Mouse (Mus musculus): ENCODE data around the gene Vmn1r40.

Vmn1r40 gene

GRCm38 (mm10) chr6:89707240-89707639 is at the start of gene Vmn1r40:
Gene Vmn1r40 (plus strand): TSS chr6:89707540.
- no peak for DNase-seq (ENCODE audit: extremely low spot score, low read depth, low spot score)

GRCm38 (mm10) chr6:89658342-89658741 is 49.0 kb upstream of the Vmn1r40 start:
- DNase-seq (ENCODE audit: extremely low spot score, low read depth, low spot score): no peak

- DNase-seq (ENCODE audit: extremely low spot score, low read depth, low spot score): no peak
Measured at GRCm38 (mm10) chr6:89658931-89659330, 48.4 kb upstream of the Vmn1r40 start.

- no peak for DNase-seq (ENCODE audit: extremely low spot score, low read depth, low spot score)
Measured at GRCm38 (mm10) chr6:89659692-89660423, 47.5 kb upstream of the Vmn1r40 start.

- DNase-seq (ENCODE audit: extremely low spot score, low read depth, low spot score): no peak
Measured at GRCm38 (mm10) chr6:89660490-89660889, 46.9 kb upstream of the Vmn1r40 start.

- DNase-seq (ENCODE audit: extremely low spot score, low read depth, low spot score): no peak
Measured at GRCm38 (mm10) chr6:89662521-89662920, 44.8 kb upstream of the Vmn1r40 start.

GRCm38 (mm10) chr6:89665155-89665554 is 42.2 kb upstream of the Vmn1r40 start:
- DNase-seq (ENCODE audit: extremely low spot score, low read depth, low spot score): no peak

- no peak for DNase-seq (ENCODE audit: extremely low spot score, low read depth, low spot score)
Measured at GRCm38 (mm10) chr6:89665667-89666066, 41.7 kb upstream of the Vmn1r40 start.

GRCm38 (mm10) chr6:89666976-89667375 is 40.4 kb upstream of the Vmn1r40 start:
- DNase-seq (ENCODE audit: extremely low spot score, low read depth, low spot score): no peak

GRCm38 (mm10) chr6:89669556-89669955 is 37.8 kb upstream of the Vmn1r40 start:
- DNase-seq (ENCODE audit: extremely low spot score, low read depth, low spot score): no peak

GRCm38 (mm10) chr6:89671431-89671830 is 35.9 kb upstream of the Vmn1r40 start:
- no peak for DNase-seq (ENCODE audit: extremely low spot score, low read depth, low spot score)

- no peak for DNase-seq (ENCODE audit: extremely low spot score, low read depth, low spot score)
Measured at GRCm38 (mm10) chr6:89672641-89673040, 34.7 kb upstream of the Vmn1r40 start.

- no peak for DNase-seq (ENCODE audit: extremely low spot score, low read depth, low spot score)
Measured at GRCm38 (mm10) chr6:89673135-89673780, 34.1 kb upstream of the Vmn1r40 start.

GRCm38 (mm10) chr6:89678522-89678921 is 28.8 kb upstream of the Vmn1r40 start:
- DNase-seq (ENCODE audit: extremely low spot score, low read depth, low spot score): no peak

- DNase-seq (ENCODE audit: extremely low spot score, low read depth, low spot score): peak; percentile 49
Measured at GRCm38 (mm10) chr6:89679291-89679835, 28.0 kb upstream of the Vmn1r40 start.

GRCm38 (mm10) chr6:89680155-89680554 is 27.2 kb upstream of the Vmn1r40 start:
- DNase-seq (ENCODE audit: extremely low spot score, low read depth, low spot score): peak; percentile 52

- no peak for DNase-seq (ENCODE audit: extremely low spot score, low read depth, low spot score)
Measured at GRCm38 (mm10) chr6:89684231-89684630, 23.1 kb upstream of the Vmn1r40 start.

GRCm38 (mm10) chr6:89687100-89687499 is 20.2 kb upstream of the Vmn1r40 start:
- no peak for DNase-seq (ENCODE audit: extremely low spot score, low read depth, low spot score)

- no peak for DNase-seq (ENCODE audit: extremely low spot score, low read depth, low spot score)
Measured at GRCm38 (mm10) chr6:89706624-89707023, 716 bp upstream of the Vmn1r40 start.

GRCm38 (mm10) chr6:89718051-89718450 is 10.7 kb downstream of the Vmn1r40 start:
- DNase-seq (ENCODE audit: extremely low spot score, low read depth, low spot score): no peak

GRCm38 (mm10) chr6:89740466-89740865 is 33.1 kb downstream of the Vmn1r40 start, which contains the start of gene Vmn1r41:
Gene Vmn1r41 (plus strand): TSS chr6:89740766.
- no peak for DNase-seq (ENCODE audit: extremely low spot score, low read depth, low spot score)

- no peak for DNase-seq (ENCODE audit: extremely low spot score, low read depth, low spot score)
Measured at GRCm38 (mm10) chr6:89742811-89743210, 35.5 kb downstream of the Vmn1r40 start.

Data from hindlimb bud, embryonic 11.5 days (tissue).